Mouse (Mus musculus) WW6 (cell line): ENCODE results near the gene Dand5.

Experiments used
- DNase-seq: peaks from one replicate; pipeline ENCODE4 v3.0.0-alpha.2; 2013; ENCODE audit warnings: low read depth, low spot score

Gene Dand5

DNA sequence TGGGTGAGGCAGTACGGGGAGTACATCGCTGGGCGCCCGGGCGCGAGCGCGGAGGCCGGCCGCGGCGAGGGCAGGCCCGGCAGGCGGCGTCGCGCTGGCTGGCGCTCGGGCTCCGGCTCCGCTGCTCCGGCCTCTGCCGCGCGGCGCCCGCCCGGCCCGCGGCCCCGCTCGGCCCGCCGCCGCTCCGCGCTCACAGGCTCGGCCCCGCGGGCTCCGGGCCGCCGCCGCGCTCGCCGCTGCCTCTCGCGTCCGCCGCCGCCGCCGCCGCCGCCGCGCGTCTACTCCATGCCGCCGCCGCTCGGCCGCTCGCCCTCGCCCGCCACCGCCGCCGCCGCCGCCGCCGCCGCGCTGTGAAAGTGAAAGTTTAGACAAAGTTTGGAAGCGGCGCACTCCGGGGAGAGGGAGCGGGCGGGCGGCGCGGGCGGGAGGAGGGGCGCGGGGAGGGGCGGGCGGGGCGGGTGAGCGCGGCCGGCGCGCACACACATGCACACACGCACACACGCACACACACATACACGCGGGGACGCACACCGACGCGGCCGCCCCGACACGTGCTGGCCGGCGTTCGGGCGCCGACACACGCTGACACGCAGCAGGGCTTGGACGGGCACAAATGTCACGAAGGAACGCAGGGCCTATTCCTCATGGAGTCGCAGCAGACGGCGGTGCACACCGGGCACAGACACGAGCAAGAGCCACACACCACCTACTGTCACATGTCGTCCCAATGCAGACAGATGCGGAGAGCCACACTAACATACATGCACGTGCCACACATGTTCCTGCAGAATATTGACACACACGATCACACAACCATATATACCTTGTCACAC, 22.4 kb downstream of the Dand5 start, which contains the start of gene Nfix:
Gene Nfix, minus strand, starts transcription at position 346 of the 833 bp plus-strand sequence.
- DNase-seq: no peak

DNA sequence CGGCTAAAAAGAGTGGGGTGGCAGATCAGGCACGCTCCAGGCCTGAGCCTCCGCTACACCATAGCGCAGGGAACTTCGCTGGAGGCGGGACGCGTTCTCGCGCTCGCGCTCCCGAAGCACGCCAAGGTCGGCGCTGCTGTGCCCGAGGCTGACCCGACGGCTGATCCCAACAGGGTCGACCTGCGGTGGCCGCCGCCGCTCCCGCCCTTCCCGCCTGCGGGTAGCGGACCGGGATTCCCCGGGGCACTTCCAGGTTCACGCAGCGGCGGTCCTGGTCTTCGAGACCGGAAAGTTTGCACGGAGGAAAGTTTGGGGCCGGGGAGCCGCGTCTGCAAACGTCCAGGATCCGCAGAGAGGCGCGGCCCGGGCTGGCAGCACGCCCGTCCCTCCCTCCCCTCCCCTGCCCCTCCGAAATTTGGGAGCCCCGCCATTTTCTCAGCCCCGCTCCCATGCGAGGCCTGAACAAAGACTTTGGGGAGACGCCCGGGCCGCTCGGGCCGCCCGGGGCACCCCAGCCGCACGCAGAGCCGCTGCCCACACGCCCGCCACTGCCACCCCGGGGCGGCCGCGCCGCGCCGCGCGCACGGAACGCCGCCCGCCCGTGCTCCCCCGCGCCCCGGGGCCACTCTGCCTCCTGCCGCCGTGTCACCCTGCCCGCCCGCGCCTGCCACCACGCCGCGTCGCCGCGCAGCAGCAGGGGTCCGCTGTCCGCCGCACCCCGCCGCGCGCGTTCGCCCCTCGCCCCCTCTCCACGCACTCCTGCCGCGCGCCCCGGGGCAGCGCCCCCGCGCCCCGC, 23.3 kb downstream of the Dand5 start:
- no peak for DNase-seq

DNA sequence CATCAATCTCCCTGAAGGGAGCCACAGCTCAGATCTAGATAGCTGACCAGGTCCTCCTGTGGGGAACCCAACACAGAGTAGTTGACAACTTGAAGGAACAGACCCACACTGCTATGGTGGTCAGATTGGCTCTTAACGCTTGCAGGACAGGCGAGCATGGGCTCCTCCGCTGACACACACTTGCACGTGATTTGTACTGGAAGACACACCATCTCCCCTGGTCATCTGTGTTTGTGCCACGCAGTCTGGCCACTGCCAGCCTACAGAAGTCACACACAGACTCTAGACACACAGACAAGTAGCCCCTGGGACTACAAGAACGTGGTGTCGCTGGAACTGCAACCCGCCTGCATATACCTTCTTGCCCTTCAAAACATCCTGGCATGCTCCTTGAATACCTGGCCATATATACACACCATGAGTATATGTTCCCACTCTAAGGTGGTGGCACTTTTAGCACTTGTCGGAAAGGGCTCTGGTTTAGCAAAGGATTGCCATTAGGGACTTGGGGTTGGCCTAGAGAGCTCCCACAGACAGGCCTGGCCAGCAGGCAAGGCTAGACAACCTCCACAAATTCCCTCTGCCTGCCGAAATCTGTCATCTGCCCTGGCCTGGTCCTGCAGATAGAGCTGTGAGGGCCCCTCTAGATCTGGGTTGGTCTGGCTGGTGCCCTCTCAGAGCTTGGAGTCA, 24.0 kb downstream of the Dand5 start:
- DNase-seq: no peak

DNA sequence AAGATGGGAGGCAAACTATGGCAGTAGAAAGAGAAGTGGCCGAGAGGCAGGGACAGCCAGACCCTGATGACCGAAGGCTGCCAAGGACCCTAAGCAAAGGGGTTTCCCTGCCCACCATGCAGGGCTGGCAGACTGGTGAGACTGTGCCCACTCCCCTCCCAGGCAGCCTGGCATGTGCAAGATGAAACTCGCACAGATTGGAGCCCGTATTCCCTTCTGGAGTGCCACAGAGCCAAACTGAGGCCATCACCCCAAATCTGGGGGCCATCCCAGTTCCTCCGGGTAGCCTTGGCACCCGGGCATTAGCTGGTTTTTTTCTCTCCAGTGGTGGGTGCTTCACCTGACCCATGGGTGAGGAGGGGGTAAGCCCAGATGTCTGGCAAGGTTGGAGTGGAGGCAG, 24.7 kb downstream of the Dand5 start:
- DNase-seq: no peak

DNA sequence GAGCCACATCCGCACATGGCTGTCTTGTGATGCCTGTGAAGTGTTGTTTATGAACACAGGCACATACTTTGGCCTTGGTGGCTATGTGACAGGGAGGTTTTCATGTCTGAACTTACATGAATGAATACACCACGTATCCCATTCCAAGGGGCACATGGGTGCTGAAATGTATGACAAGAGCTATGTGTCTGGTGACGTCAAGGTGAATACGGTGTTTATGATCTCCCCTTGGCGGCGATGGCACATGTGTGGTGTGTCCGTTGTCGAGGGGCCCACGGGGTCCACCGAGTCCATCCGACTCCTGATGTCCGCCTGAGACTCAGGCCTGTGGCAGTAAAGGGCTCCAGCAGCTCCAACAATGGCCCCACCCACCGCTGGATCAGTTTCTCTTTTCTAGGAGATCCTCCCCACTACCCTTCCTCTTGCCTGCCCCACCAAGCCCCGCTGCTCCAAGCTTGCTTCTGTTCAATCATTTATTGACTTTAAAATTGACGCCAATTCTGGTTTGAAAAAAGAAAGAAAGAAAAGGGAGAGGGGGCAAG, 25.3 kb downstream of the Dand5 start:
- DNase-seq: no peak

DNA sequence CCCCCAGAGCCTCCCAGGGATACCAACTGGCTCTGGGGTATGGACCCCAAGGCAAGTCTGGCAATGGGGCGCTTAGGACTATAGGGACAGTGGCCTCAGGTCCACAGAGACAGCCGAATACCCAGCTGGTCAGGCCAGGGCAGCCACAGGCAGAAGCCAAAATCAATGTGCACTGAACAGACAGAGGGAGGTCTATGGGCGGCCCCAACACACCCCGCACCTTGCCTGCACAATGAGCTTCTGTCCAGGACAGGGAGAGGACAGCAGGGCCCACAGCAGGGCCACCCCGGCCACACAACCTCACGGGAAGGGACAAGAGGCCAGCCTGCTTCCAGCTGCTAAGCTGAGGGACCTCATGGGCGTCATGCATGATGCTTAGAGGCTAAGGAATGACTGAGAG, 28.1 kb downstream of the Dand5 start:
- no peak for DNase-seq

DNA sequence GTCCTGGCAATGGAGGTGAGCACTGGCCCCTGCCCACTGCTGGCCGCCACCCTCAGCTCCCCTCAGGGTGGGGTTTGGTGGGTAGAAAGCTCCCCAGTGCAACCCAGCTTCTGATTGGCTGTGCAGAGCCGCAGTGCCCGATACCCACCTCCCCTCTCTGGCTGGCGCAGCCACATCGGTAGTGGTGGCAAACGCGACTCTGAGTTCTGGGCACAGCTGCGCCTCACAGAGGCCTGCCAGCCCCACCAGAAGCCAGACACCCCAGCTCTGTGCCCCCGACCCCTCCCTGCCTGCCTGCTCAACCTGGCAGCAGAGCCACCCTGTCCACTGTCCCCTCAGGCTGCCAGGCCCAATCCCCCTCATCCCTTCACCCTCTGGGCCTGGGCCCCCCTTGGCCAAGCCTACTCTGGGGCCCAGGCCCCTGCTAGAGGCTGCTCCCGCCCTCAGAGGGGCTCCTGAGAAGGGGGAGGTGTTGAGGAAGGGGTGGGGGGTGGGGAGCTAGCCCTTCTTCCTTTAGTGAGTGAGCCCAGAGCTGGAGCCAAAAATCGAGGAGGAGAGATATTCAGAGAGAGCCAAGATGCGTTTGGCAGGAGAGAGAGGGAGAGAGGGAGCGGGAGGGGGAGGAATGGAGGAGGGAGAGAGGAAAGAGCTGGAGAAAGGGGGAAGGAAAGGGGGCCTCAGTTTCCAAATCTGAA, 28.7 kb downstream of the Dand5 start:
- no peak for DNase-seq

DNA sequence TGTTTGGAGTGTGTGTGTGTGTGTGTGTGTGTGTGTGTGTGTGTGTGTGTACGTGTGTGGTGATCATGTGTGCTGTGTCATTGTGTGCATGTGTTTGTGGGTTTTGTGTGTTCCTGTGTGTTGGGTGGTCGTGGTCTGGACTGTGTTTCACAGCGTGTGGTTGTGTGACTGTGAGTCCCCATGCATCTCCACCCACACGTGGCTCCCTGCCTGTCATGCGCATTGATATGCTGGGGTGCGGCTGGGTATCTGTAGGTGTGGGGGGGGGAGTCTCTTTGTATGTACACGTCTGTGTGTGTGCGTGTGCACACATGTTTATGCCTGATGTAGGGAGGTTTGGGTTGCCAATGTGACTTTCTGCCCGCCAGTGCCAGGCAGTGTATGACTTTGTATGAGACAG, 29.5 kb downstream of the Dand5 start:
- no peak for DNase-seq

DNA sequence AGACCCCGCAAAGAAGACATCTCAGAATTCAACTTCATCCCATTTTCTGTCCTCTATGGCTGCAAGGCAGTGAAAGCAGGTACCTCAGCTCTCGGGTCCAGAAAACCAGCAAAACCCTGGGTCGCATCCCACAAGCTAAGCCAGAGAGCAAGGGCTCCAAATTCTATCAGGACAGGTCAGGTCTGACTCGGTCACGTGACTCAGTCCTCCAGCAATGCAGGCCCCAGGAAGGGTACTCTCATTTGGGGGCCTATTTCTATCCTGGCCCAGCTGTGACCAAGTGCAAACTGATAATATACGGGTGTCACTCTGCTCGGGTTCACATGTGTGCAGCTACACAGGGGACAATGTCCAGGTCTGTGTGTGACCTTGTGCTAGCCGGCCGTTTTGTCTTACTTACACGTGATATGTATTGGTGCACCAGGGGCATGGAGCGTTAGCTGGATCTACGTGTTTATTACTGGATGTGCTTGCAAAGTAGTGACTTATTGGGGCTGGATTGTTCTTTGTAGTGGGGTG, 30.1 kb downstream of the Dand5 start:
- no peak for DNase-seq

DNA sequence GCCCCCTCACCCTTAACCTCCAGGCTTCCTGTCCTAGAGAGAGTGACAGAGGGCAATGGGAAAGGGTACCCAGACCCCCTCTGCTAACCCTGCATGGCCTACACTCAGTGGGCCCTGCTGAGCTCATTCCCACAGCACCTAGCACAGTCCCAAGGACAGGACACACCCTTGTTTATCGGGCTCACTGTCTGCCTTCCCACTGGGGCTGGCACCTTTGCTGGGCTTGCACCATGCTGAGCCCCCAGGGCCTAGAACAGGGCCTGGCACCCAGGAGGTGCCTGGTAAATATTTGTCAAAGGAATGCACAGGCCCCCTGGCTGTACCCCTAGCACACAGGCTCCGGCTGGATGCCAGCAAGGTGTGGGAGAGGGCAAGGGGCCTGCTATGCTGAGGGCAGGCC, 32.1 kb downstream of the Dand5 start:
- DNase-seq: no peak

DNA sequence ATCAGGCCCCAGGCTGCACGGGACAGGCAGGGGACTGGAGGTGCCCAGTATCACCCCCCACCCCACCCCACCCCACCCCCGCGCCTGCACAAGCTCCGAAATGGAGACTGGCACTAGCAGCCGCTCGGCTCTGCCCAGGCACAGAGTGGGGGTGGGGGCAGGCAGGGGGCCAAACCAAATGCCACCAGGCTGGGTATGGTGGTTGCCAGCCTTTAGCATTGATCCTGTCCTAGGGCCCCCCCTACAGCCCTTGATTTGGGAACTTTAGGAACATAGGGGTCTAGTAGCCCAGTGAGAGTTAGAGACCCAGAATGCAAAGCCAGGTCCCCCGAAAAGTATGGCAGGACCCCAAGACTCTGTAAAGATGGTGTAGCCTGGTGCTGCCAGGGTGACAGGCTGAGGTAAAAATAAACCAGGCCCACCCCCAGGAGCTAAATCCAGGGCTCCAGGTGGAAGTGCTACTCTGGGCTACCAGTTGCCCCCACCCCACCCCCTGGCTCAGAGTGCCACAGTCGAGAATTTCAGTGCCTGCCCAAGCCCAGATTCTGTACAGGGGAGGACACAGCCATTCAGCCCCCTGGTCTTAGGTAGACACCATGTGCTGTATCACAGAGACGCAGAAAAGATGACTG, 32.7 kb downstream of the Dand5 start:
- no peak for DNase-seq

DNA sequence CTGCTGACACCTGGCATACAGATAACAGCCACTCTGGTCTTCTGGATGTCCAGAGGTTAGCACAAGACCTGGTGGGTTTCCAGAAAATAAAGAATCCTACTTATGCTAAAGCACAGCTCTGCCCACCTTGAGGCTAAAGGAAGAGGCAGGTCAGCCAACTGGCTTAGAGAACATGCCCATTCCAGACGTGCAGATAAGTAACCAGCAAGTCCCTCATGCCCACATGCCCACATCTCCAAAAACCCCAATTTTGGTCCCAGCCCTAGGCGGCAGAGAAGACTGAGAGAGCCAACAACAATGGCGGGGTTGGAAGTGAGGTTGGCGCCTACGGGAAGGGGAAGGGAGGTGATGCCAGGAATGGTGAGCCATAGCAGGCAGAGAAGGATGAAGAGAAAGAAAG, 33.3 kb downstream of the Dand5 start:
- no peak for DNase-seq

DNA sequence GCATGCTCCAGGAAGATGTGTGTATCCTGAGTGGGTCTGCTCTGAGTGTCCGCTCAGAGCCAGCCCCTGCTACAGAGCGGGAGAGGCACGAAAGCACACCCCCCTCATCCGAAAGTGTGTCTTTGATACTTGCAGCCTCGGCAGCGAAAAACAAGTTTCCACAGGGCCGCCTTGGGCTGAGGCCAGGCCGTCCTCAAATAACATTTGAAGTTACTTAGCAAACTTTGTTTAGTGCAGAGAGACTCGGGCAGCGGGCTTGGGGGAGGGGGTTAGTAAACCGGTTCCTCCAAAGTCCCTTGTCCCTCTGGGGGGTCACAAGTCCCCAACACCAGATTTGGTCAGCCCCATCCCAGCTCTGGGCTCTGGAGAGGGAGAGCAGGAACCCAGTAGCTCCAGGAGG, 33.7 kb downstream of the Dand5 start:
- DNase-seq: no peak

DNA sequence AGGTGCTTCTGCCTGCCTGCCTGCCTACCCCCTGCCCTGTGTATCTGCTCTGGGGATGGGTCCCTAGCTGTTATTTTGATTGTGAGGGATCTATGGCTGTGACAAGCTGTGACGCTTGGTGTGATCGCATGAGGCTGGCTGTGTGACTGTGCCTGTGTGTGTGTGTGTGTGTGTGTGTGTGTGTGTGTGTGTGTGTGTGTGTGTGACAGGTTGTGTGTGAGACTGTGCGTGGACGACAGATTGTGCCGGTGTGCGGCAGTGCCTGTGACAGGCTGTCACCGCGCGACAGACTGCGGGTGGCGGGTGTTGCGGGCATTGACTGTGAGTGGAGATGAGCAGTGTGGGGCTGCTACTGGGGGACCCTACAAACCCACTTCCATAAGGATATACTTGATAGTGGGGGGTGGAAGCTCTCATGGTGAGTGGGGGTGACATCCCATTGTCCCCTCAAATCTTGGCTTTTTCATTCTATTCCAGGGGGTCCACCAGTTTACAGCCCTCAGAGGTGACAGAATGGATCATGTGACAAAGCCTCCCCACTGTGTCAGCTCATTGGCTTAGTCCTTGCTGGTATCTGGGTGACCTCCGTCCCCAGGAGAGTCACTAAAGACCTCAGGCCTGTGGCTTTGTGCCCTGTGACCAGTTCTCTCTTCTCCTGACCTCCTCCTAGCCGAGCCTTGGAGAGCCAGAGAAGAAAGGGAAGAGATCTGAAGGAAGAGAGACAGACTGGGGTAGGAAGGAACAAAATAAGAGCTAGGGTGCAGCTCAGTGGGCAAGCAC, 34.9 kb downstream of the Dand5 start:
- no peak for DNase-seq

DNA sequence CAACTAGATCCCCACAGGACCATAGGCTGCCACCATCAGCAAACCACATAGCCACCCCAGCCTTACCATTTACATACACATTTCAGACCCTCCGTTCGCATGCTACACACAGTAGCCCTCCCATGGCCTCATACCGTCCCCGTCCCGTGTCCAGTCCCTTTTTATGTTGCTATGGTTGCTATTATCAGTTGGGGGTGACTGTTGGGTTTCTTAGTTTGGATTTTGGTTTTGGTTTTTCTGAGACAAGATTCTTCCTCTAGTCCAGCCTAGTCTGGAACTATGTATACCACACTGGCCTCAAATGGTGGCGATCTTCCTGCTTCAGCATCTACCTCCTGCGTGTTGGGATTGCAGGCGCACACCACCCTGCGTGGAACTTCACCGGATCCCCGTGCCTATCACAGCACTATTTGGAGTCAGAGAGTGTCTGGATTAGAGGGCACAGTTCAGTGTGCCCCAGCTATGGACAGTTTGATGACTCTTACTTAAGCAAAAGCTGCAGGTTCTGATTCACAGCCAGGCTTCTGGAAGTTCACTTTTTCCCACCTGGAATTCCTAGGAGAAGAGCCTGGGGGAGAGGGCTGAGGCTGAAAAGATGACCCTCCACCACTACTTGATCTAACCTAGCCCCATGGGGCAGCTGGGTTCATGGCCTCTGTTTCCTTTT, 35.7 kb downstream of the Dand5 start:
- no peak for DNase-seq

DNA sequence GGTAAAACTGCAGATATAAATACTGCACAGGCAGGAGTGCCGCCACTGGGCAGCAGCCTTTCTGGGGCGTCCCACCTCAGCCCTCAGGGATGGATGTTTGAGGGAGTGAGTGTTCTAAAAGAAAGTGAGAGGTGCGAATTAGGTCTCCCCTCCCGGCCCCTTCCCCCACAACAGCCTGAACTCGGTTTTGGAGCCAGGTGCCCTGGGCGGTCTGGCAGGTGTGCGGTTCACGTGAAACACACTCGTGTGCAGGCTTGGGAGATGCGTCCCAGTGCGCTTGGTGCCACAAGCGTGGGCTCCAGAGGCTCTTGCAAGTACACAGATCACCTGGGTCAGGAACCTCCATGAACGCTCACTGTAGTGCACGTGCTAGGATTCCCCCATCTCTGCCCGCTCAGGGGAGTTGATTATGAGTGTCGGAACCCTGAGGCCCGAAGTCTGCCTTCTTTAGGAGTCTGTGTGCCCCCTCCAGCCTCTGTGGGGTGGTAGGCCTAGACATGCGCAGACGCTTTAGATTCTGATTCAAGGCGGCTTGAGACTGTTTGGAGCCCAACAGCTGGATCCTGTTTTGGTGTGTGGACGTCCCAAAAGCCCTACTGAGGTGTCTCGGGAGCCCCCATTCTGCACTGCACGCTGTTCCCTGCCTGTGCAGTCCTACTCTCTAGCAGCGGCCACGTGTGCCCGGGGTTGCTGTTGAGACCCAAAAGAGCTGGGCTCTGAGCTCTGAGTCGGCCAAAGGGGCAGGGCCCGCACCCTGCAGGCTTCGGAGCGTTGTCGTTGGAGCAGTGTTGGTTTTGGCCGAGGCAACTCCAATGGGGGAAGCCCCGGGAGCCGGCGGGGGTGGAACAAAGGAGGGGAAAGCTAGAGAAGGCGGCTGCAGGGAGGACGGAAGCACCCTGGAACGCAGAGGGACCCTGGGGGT, 36.6 kb downstream of the Dand5 start:
- DNase-seq: no peak

DNA sequence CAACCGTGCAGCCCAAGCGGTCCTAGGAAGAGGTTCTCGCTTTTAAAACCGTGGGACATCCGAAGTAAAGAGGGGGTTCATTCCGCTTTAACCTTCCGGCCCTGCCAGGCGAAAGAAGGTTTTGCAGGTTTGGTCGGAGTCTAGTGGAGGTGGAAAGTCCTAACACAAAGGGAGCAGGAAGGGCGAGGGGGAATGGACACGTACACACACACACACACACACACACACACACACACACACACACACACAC, 37.2 kb downstream of the Dand5 start:
- DNase-seq: no peak

DNA sequence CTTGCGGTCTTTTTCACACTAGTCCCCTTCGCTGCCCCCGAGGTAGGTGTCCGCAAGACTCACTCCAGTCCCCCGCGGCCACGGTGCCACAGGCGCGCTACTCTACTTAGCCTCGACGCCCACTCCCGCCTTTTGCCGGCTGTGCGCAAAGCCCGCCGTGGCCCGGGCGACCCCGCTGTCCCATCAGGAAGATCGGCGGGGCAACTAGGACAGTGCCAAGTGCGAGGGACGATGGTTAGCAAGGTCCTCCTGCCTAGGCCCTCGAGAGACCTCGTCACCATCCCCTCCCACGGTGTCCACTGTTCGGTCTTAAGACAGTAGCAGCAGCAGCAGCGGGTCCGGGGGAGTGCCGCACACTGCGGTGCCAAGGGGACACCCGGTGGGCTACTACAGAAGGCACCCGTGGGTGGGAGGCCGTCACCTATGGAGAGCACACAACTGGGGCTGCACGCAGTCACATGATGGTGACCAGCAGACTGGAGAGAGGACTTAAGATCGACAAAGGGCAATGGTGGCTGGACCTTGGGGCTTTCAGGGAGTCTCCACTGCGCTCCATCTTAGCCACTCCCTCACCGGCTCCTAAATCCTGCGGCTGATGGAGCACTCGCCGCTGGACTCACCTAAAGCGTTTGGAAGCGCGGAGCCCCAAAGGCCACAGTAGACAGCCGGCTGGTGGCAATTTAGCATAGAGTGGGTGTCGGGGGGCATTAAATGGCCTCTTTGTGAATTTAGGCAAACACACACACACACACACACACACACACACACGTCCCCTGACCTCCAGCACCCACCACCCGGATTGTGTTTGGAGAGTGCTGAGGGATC, 37.7 kb downstream of the Dand5 start:
- DNase-seq: no peak
